Comparison of ENCODE assay signal across 8 mouse cellular contexts in the genomic region with DNA sequence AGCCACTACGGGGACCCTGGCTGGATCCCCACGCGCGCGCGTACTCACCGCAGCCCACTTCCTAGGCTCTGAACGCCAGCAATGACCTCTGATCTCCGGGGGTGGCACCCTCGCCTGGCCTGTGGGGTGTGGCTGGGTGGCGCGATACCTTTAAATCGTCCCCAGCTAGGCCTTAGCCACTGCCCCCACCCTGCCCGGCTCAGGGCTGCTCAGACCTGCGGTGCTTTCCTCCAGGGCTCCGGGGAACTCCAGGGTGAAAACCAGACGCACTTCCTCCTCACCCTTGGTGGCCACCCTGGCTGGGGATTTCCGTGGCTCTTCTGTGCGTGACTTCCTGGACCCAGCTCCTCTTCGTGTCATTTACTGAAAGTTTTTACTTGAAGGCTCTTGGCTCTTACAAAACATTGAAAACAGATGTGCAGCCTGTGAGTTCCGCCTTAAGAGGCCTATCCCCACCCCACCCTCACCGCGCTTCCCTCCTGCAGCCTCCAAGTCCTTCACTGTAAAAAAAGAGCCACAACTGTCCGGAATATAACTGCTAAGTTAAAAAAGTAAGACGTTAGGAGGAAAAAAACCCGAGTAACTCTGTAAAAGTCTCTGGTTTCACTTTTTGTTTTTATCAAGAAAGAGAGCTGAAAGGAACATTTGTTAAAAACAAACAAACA. TPM values are rescaled to one million over a fixed set of nuclear protein-coding genes. Genes with fewer than 3 reads are reported as not detected.
DNase-seq lines count a peak whose midpoint lies in the region; ATAC-seq and TF ChIP-seq lines count a peak whose summit lies in the region.

A gene (minus strand): TSS at position 412 of the 665 bp plus-strand sequence.

- peak; percentile 81 for ATAC-seq in forebrain, embryonic 14.5 days

- H3K4me1 ChIP-seq in ES-Bruce4 (ENCODE audit: control insufficient read depth, insufficient read depth, low read length) = no peaks in the 10 kb centered on the region
- peaks cover 21% of the 10 kb centered on the region for H3K4me1 ChIP-seq in bone marrow macrophage, adult 2 months (ENCODE audit: control insufficient read depth, insufficient read depth, low read length)
- peaks cover 4% of the 10 kb centered on the region; the same call in 1 of the 2 replicates for H3K4me1 ChIP-seq in forebrain, embryonic 14.5 days (ENCODE audit: control insufficient read depth, insufficient read depth, low read length)

- DNase-seq in forebrain, embryonic 14.5 days (ENCODE audit: low spot score) = peak; percentile 7
- DNase-seq in heart, postnatal 36 days = peak; percentile 78 to 84
- DNase-seq in layer of hippocampus, adult 2 months (ENCODE audit: low spot score in 2 of 2) = peak in 1 of 2 experiments; percentile 10
- peak; percentile 89 for DNase-seq in lung, postnatal 25 days (ENCODE audit: low spot score)
- DNase-seq in ovary, postnatal 36 days (ENCODE audit: low spot score) = peak; percentile 72
- peak; percentile 14 for DNase-seq in urinary bladder, postnatal 10 days (ENCODE audit: low spot score)

- WGBS in forebrain, embryonic 14.5 days = 10% methylated on average over 26 of the region's 26 CpGs

- H3K9me3 ChIP-seq in ES-Bruce4 (replicated peaks; ENCODE audit: control insufficient read depth, insufficient read depth, low read length, poor library complexity, severe bottlenecking) = no peaks in the 10 kb centered on the region
- H3K9me3 ChIP-seq in forebrain, embryonic 14.5 days (replicated peaks; ENCODE audit: control insufficient read depth, low read length) = no peaks in the 10 kb centered on the region

- H3K4me3 ChIP-seq in ES-Bruce4 (ENCODE audit: low read depth, low read length) = peak within 1 kb of the TSS; percentile 46
- H3K4me3 ChIP-seq in bone marrow macrophage, adult 2 months (ENCODE audit: insufficient read depth, low read length) = peak within 1 kb of the TSS; percentile 62
- H3K4me3 ChIP-seq in forebrain, embryonic 14.5 days (ENCODE audit: low read depth, low read length) = peak within 1 kb of the TSS; percentile 34
- peak within 1 kb of the TSS; percentile 67 for H3K4me3 ChIP-seq in layer of hippocampus, adult 2 months

- H3K4me2 ChIP-seq in forebrain, embryonic 14.5 days (ENCODE audit: low read length) = peak within 1 kb of the TSS; percentile 82

- no peak for TF ChIP-seq EP300 in ES-Bruce4 (IDR thresholded peaks at IDR 0.05; ENCODE audit: insufficient read depth, low read depth, low read length)

- no peak for TF ChIP-seq CTCF in ES-Bruce4 (IDR thresholded peaks at IDR 0.05; ENCODE audit: low read depth, low read length)
- TF ChIP-seq CTCF in bone marrow macrophage, adult 2 months (IDR thresholded peaks at IDR 0.05; ENCODE audit: low read depth, low read length) = no peak
- TF ChIP-seq CTCF in layer of hippocampus, adult 2 months (conservative IDR thresholded peaks at IDR 0.05) = no peak

- TF ChIP-seq POLR2A in ES-Bruce4 (IDR thresholded peaks at IDR 0.05; ENCODE audit: insufficient read depth, low read length) = no peak
- TF ChIP-seq POLR2A in bone marrow macrophage, adult 2 months (IDR thresholded peaks at IDR 0.05; ENCODE audit: borderline replicate concordance, low read depth, low read length) = 0 out of 2 replicates have a peak, but pooled peaks have one; percentile 62

- peak within 1 kb of the TSS; percentile 76 for H3K27ac ChIP-seq in ES-Bruce4 (ENCODE audit: insufficient read depth, low read length)
- H3K27ac ChIP-seq in bone marrow macrophage, adult 2 months (ENCODE audit: insufficient read depth, low read depth, low read length) = peak within 1 kb of the TSS; percentile 76
- no peak within 1 kb of the TSS for H3K27ac ChIP-seq in forebrain, embryonic 14.5 days (ENCODE audit: low read depth, low read length)
- peak within 1 kb of the TSS; percentile 77 for H3K27ac ChIP-seq in layer of hippocampus, adult 2 months

- no peaks in the 10 kb centered on the region for H3K27me3 ChIP-seq in ES-Bruce4 (ENCODE audit: control insufficient read depth, insufficient read depth, low read length, poor library complexity, severe bottlenecking)
- no peaks in the 10 kb centered on the region for H3K27me3 ChIP-seq in forebrain, embryonic 14.5 days (replicated peaks; ENCODE audit: control insufficient read depth, insufficient read depth, low read length)

- H3K9ac ChIP-seq in ES-Bruce4 (ENCODE audit: low read depth, poor library complexity, severe bottlenecking) = peak within 1 kb of the TSS; percentile 60
- H3K9ac ChIP-seq in forebrain, embryonic 14.5 days (ENCODE audit: low read length) = peak within 1 kb of the TSS; percentile 60

- no peaks in the 10 kb centered on the region for H3K36me3 ChIP-seq in ES-Bruce4 (ENCODE audit: control insufficient read depth, insufficient read depth, low read length, poor library complexity, severe bottlenecking)
- no peaks in the 10 kb centered on the region for H3K36me3 ChIP-seq in forebrain, embryonic 14.5 days (ENCODE audit: control insufficient read depth, insufficient read depth, low read length)

- intact Hi-C loops in heart, postnatal 36 days (cut with DNase I) = loop anchor here (2.0 kb wide), 2 partner anchors 36 to 108 kb away; a partner anchor contains a TSS

RNA-seq across cellular contexts. Expression of the gene that starts here (rescaled TPM):
- 6.0 and 9.6 TPM in 2 replicates for polyA plus RNA-seq in ES-Bruce4 (2011; ENCODE audit: insufficient read depth, insufficient read length, low read depth, missing spikeins)
- polyA plus RNA-seq in bone marrow macrophage, adult 2 months (2012; ENCODE audit: insufficient read depth, insufficient read length, missing spikeins) = 157 and 171 TPM in 2 replicates
- polyA plus RNA-seq in forebrain, embryonic 14.5 days (2014; fragmentation: Nextera tagmentation; extraction: Ambion mirVana) = 1.3 and 1.9 TPM in 2 replicates
- 1 to 10 TPM; 6.8 to 9.4 TPM for total RNA-seq in heart, postnatal 36 days (2021)
- 1 to 10 TPM; 1.1 to 3.0 TPM for total RNA-seq in layer of hippocampus, adult 2 months (2021)

Comparison
In these comparisons a context has a peak if more than half of its experiments do, and no peak if none do; other contexts are left out.
1. RNA of the gene that starts here (polyA plus RNA-seq): 157 to 171 TPM in bone marrow macrophage, adult 2 months; 6.0 to 9.6 TPM in ES-Bruce4 and 1.3 to 1.9 TPM in forebrain, embryonic 14.5 days; every median in the first group is over 10 times any median in the second.
2. Peak in every context shown above with its lines, with median percentiles within 50 percentile points of each other: H3K4me3 ChIP-seq.